Mouse (Mus musculus) megakaryocyte, adult 5-6 weeks (primary cell): Measurements from ENCODE around the gene Fmn2. TPM values are rescaled to one million over a fixed set of nuclear protein-coding genes. Genes with fewer than 3 reads are reported as not detected.

Source experiments
- ATAC-seq: 2 replicates; pipeline ENCODE4 v1.8.0; 2016; ENCODE audit warnings: mild to moderate bottlenecking, inconsistent platforms; ENCODE audit not compliant: poor library complexity, severe bottlenecking
- total RNA-seq, 2 experiments: library from RNA; stranded (forward) in 1 of 2; stranded (reverse) in 1 of 2; fragments of 153-499, 151-499 nt in 1 of 2; fragments of 221-1000, 200-1000 nt in 1 of 2; gene quantifications; 2 replicates each; pipeline versions ENCODE4 v1.2.3 to v1.2.4; 2015 to 2017

The Fmn2 gene
- total RNA-seq, 2 experiments from 2014 or later = not detected

GRCm38 (mm10) chr1:174555412-174555811 lies 53.8 kb downstream of the Fmn2 start:
- no peak for ATAC-seq

GRCm38 (mm10) chr1:174557211-174557610 lies 55.6 kb downstream of the Fmn2 start:
- no peak for ATAC-seq

- no peak for ATAC-seq
Measured at GRCm38 (mm10) chr1:174557841-174558240, 56.2 kb downstream of the Fmn2 start.

- no peak for ATAC-seq
Measured at GRCm38 (mm10) chr1:174558488-174558887, 56.9 kb downstream of the Fmn2 start.

GRCm38 (mm10) chr1:174564561-174564960 lies 62.9 kb downstream of the Fmn2 start:
- no peak for ATAC-seq

GRCm38 (mm10) chr1:174568609-174569008 lies 67.0 kb downstream of the Fmn2 start:
- no peak for ATAC-seq

- no peak for ATAC-seq
Measured at GRCm38 (mm10) chr1:174592420-174592980, 90.9 kb downstream of the Fmn2 start.

- ATAC-seq = peak; percentile 67
Measured at GRCm38 (mm10) chr1:174594989-174595388, 93.4 kb downstream of the Fmn2 start.

GRCm38 (mm10) chr1:174597495-174597894 lies 95.9 kb downstream of the Fmn2 start:
- ATAC-seq = no peak

- ATAC-seq = no peak
Measured at GRCm38 (mm10) chr1:174598226-174598625, 96.6 kb downstream of the Fmn2 start.

- ATAC-seq = no peak
Measured at GRCm38 (mm10) chr1:174600041-174600440, 98.4 kb downstream of the Fmn2 start.

GRCm38 (mm10) chr1:174600620-174601019 lies 99.0 kb downstream of the Fmn2 start:
- no peak for ATAC-seq

GRCm38 (mm10) chr1:174617368-174617767 lies 115.7 kb downstream of the Fmn2 start:
- no peak for ATAC-seq

- ATAC-seq = no peak
Measured at GRCm38 (mm10) chr1:174621512-174621911, 119.9 kb downstream of the Fmn2 start.

GRCm38 (mm10) chr1:174623054-174623453 lies 121.4 kb downstream of the Fmn2 start:
- ATAC-seq = peak; percentile 18; the same call in 1 of the 2 replicates

GRCm38 (mm10) chr1:174630074-174630473 lies 128.4 kb downstream of the Fmn2 start:
- no peak for ATAC-seq

- ATAC-seq = no peak
Measured at GRCm38 (mm10) chr1:174636291-174636690, 134.7 kb downstream of the Fmn2 start.

GRCm38 (mm10) chr1:174637564-174638085 lies 136.0 kb downstream of the Fmn2 start:
- no peak for ATAC-seq

- no peak for ATAC-seq
Measured at GRCm38 (mm10) chr1:174640901-174641300, 139.3 kb downstream of the Fmn2 start.

GRCm38 (mm10) chr1:174643431-174644010 lies 141.9 kb downstream of the Fmn2 start:
- no peak for ATAC-seq

- ATAC-seq = no peak
Measured at GRCm38 (mm10) chr1:174649421-174649826, 147.8 kb downstream of the Fmn2 start.

- ATAC-seq = no peak
Measured at GRCm38 (mm10) chr1:174654565-174654964, 152.9 kb downstream of the Fmn2 start.

- ATAC-seq = no peak
Measured at GRCm38 (mm10) chr1:174655354-174655753, 153.7 kb downstream of the Fmn2 start.
